Mouse (Mus musculus): ENCODE results near the gene Il27ra. TPM values are rescaled to one million over a fixed set of nuclear protein-coding genes. Genes with fewer than 3 reads are reported as not detected.

Il27ra gene
- polyA plus RNA-seq, 1 experiment from 2014 or later = 0.87 TPM

DNA sequence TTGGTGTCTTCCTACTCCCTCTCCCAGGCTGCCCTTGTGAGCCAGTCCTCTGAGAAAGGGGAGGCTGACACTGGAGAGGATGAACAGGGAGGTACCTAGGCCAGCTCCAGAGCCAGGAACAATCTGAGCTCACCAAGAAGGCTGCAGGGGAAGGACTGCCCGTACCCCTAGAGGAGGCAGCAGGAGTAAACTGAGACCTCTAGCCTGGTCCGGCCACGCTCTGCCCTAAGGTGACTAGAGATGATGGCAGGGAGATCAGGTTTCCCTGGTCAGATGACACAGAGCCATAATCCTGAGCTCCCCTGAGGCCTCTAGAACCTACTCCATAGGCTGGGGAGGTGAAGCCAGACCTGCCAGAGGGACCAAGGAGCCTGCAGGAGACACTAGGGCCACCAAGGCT is 34.5 kb upstream of the Il27ra start:
- ATAC-seq (ENCODE audit: low read depth) = no peak
- no peak overlapping the region for H3K9ac ChIP-seq (ENCODE audit: low read depth, low read length)
- no peak overlapping the region for H3K4me2 ChIP-seq (ENCODE audit: low read depth, low read length)
- H3K27me3 ChIP-seq (ENCODE audit: control insufficient read depth, insufficient read depth, low read depth, low read length) = no peaks in the 10 kb centered on the region
- H3K9me3 ChIP-seq (replicated peaks; ENCODE audit: control insufficient read depth, low read length) = no peaks in the 10 kb centered on the region
- peaks cover 2% of the 10 kb centered on the region; the same call in 1 of the 2 replicates for H3K36me3 ChIP-seq (ENCODE audit: control insufficient read depth, insufficient read depth)
- H3K27ac ChIP-seq (ENCODE audit: low read length) = no peak overlapping the region
- H3K4me3 ChIP-seq (ENCODE audit: low read depth, low read length) = no peak overlapping the region
- H3K4me1 ChIP-seq (ENCODE audit: control insufficient read depth, low read depth, low read length) = no peaks in the 10 kb centered on the region; the same call in 1 of the 2 replicates
- WGBS (ENCODE audit: insufficient replicate concordance) = 82% methylated on average over 3 of the region's 3 CpGs

DNA sequence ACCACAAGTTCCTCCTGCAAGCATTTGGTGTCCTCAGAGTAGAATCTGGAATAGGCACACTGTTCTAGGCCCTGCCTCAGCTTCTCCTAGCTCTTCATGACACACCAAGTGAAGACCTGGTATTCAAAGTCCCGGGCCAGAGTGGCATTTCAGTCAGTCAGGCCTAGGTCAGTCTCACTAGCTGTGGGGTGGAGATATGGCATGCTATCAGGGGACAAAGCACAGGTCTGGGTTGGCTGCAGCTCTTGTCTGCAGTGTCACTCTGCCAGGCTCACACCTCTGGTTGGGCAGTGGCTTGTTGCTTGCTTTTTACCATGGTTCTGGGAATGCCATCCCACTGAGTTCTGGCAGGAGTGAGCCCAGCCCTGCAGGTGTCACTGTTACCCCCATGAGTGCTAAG is 34.0 kb upstream of the Il27ra start:
- no peak for ATAC-seq (ENCODE audit: low read depth)
- 58% methylated on average over 1 of the region's 1 CpGs for WGBS (ENCODE audit: insufficient replicate concordance)
- Histone ChIP-seq H3K4me1 (ENCODE audit: control insufficient read depth, low read depth, low read length) (no peaks in the 10 kb centered on the region; the same call in 1 of the 2 replicates), H3K27ac (ENCODE audit: low read length) (no peak overlapping the region), H3K9me3 (replicated peaks; ENCODE audit: control insufficient read depth, low read length) (no peaks in the 10 kb centered on the region), H3K27me3 (ENCODE audit: control insufficient read depth, insufficient read depth, low read depth, low read length) (no peaks in the 10 kb centered on the region), H3K36me3 (ENCODE audit: control insufficient read depth, insufficient read depth) (peaks cover 2% of the 10 kb centered on the region; the same call in 1 of the 2 replicates), H3K4me3 (ENCODE audit: low read depth, low read length) (no peak overlapping the region), H3K4me2 (ENCODE audit: low read depth, low read length) (no peak overlapping the region), H3K9ac (ENCODE audit: low read depth, low read length) (no peak overlapping the region)

DNA sequence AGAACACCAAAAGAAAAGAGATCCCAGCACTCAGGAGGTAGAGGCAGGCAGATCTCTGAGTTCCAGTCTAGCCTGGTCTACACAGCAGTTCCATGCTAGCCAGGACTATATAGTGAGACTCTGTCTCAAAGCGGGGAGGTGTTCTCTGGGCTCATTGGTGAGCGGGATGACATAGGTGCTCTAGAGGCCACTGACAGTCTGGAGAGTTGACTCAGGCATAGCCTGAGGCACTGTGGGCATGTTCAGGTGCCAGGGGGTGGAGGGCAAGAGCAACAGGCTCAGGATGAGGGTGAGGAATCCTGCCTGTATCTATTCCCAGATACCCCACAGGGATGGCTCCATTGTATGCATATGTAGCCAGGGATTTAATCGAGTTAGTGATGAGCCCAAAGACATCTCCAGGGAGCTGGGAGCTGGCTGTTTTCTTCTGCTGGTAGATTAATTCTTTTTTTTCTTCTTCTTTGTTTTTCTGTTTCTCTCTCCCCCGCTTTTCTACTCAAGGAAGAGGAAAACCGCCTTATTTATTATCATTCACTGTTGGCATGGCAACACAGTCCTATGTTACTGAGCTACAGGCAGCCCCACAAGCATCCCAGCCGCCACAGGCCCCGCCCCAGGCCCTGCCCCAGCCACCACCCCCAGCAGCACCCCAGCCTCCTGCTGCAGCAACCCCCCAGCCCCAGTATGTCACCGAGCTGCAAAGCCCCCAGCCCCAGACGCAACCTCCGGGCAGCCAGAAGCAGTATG is 31.0 kb upstream of the Il27ra start:
- no peaks in the 10 kb centered on the region; the same call in 1 of the 2 replicates for H3K36me3 ChIP-seq (ENCODE audit: control insufficient read depth, insufficient read depth)
- whole genome bisulfite sequencing (ENCODE audit: insufficient replicate concordance) = 62% methylated on average over 10 of the region's 10 CpGs

DNA sequence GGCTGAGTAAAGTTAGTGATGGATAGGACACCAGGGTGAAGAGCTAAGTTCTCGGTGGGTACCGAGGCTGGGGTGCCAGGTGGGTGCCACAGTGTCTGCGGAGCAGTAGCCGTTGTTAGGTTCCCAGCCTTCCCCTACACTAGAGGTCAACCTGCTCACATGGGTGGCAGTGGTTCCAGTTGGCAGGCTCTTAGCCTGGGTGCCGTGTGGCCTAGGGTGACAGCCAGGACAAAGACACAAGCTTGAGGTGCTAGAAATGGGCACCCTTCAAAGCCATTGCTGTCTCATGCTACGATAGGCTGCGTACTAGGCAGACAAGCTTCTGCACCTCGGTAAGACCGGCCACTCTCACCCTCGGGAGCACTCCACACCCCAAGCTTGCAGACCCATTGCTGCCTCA is 29.9 kb upstream of the Il27ra start:
- Histone ChIP-seq H3K36me3 (ENCODE audit: control insufficient read depth, insufficient read depth) (no peaks in the 10 kb centered on the region; the same call in 1 of the 2 replicates), H3K27ac (ENCODE audit: low read length) (no peak overlapping the region), H3K9me3 (replicated peaks; ENCODE audit: control insufficient read depth, low read length) (no peaks in the 10 kb centered on the region), H3K4me1 (ENCODE audit: control insufficient read depth, low read depth, low read length) (peaks cover 23% of the 10 kb centered on the region), H3K9ac (ENCODE audit: low read depth, low read length) (no peak overlapping the region), H3K27me3 (ENCODE audit: control insufficient read depth, insufficient read depth, low read depth, low read length) (no peaks in the 10 kb centered on the region), H3K4me2 (ENCODE audit: low read depth, low read length) (no peak overlapping the region), H3K4me3 (ENCODE audit: low read depth, low read length) (no peak overlapping the region)
- no peak for ATAC-seq (ENCODE audit: low read depth)
- WGBS (ENCODE audit: insufficient replicate concordance) = 78% methylated on average over 10 of the region's 10 CpGs

More for the DNA sequence above, 31.0 kb upstream of the Il27ra start:
- H3K4me2 ChIP-seq (ENCODE audit: low read depth, low read length) = no peak overlapping the region
- H3K9ac ChIP-seq (ENCODE audit: low read depth, low read length) = no peak overlapping the region
- H3K9me3 ChIP-seq (replicated peaks; ENCODE audit: control insufficient read depth, low read length) = no peaks in the 10 kb centered on the region
- peaks cover 12% of the 10 kb centered on the region for H3K4me1 ChIP-seq (ENCODE audit: control insufficient read depth, low read depth, low read length)
- no peak overlapping the region for H3K27ac ChIP-seq (ENCODE audit: low read length)
- ATAC-seq (ENCODE audit: low read depth) = no peak
- no peaks in the 10 kb centered on the region for H3K27me3 ChIP-seq (ENCODE audit: control insufficient read depth, insufficient read depth, low read depth, low read length)
- H3K4me3 ChIP-seq (ENCODE audit: low read depth, low read length) = no peak overlapping the region

DNA sequence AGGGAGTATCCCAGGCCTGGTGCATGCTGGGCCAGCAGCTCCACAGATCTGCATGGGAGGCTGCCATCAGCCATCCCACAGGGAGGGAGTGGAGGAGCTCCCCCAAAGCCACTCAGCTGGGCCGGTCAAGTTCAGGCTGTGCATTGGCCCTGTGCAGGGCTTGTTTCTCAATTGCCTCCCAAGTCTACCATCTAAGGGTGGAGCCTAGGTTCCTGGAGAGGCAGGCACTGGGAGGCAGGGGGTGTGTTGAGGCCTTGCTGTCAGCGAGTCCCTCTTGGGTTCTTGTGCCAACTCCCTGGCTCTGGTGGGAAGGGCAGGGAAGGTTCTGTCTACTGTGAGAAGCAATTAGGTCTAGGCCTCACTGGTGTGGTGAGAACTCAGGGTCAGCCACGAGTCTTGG is 29.5 kb upstream of the Il27ra start:
- Histone ChIP-seq H3K27ac (ENCODE audit: low read length) (no peak overlapping the region), H3K4me2 (ENCODE audit: low read depth, low read length) (no peak overlapping the region), H3K36me3 (ENCODE audit: control insufficient read depth, insufficient read depth) (no peaks in the 10 kb centered on the region; the same call in 1 of the 2 replicates), H3K9me3 (replicated peaks; ENCODE audit: control insufficient read depth, low read length) (no peaks in the 10 kb centered on the region), H3K9ac (ENCODE audit: low read depth, low read length) (no peak overlapping the region), H3K4me1 (ENCODE audit: control insufficient read depth, low read depth, low read length) (peaks cover 23% of the 10 kb centered on the region), H3K4me3 (ENCODE audit: low read depth, low read length) (no peak overlapping the region), H3K27me3 (ENCODE audit: control insufficient read depth, insufficient read depth, low read depth, low read length) (no peaks in the 10 kb centered on the region)
- WGBS (ENCODE audit: insufficient replicate concordance) = 63% methylated on average over 3 of the region's 3 CpGs
- no peak for ATAC-seq (ENCODE audit: low read depth)

DNA sequence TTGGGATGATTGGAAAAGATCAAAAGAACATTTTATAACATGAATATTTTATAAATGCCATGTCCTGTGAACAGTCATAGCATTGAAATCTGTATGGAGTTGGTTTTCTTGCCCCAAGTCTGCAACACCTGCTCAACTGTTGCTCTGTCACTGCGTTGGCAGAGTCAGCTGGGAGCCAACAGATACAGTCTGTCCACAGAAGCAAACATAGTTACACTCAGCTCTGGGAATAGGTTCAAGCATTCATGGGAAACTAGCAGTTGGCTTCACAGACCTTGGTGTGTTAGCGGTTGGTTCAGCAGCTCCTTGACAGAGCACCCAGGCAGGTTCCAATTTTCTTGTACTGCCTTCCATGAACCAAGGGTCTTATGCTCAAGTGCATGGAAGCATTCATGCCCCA is 28.3 kb upstream of the Il27ra start:
- ATAC-seq (ENCODE audit: low read depth) = no peak
- no peak overlapping the region for H3K4me3 ChIP-seq (ENCODE audit: low read depth, low read length)
- no peaks in the 10 kb centered on the region for H3K9me3 ChIP-seq (replicated peaks; ENCODE audit: control insufficient read depth, low read length)
- H3K27ac ChIP-seq (ENCODE audit: low read length) = no peak overlapping the region
- no peaks in the 10 kb centered on the region for H3K36me3 ChIP-seq (ENCODE audit: control insufficient read depth, insufficient read depth)
- no peak overlapping the region for H3K4me2 ChIP-seq (ENCODE audit: low read depth, low read length)
- no peak overlapping the region for H3K9ac ChIP-seq (ENCODE audit: low read depth, low read length)
- peaks cover 23% of the 10 kb centered on the region for H3K4me1 ChIP-seq (ENCODE audit: control insufficient read depth, low read depth, low read length)
- WGBS (ENCODE audit: insufficient replicate concordance) = 70% methylated on average over 2 of the region's 2 CpGs
- H3K27me3 ChIP-seq (ENCODE audit: control insufficient read depth, insufficient read depth, low read depth, low read length) = no peaks in the 10 kb centered on the region

DNA sequence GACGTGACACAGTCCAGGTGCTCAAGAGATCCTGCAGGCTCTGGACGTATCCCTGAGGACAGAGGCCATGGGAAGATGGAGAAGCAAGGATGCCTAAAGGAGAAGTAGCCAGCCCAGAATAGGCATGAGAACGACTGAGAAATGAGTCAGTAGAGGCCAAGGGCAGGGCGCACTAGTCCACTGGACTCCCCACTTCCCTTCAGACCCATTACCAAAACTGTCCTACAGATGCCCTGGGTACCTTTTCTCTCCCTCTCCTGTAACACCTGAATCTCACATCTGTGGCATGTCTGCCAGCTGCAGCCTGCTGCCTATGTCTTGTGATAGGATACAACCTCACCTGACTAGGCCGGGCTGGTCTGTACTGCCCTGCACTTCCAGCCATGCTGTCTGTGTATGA is 27.9 kb upstream of the Il27ra start:
- ATAC-seq (ENCODE audit: low read depth) = no peak
- Histone ChIP-seq H3K9me3 (replicated peaks; ENCODE audit: control insufficient read depth, low read length) (no peaks in the 10 kb centered on the region), H3K27ac (ENCODE audit: low read length) (no peak overlapping the region), H3K36me3 (ENCODE audit: control insufficient read depth, insufficient read depth) (no peaks in the 10 kb centered on the region), H3K27me3 (ENCODE audit: control insufficient read depth, insufficient read depth, low read depth, low read length) (no peaks in the 10 kb centered on the region), H3K9ac (ENCODE audit: low read depth, low read length) (no peak overlapping the region), H3K4me3 (ENCODE audit: low read depth, low read length) (no peak overlapping the region), H3K4me1 (ENCODE audit: control insufficient read depth, low read depth, low read length) (peaks cover 27% of the 10 kb centered on the region), H3K4me2 (ENCODE audit: low read depth, low read length) (no peak overlapping the region)
- WGBS (ENCODE audit: insufficient replicate concordance) = 58% methylated on average over 5 of the region's 5 CpGs

DNA sequence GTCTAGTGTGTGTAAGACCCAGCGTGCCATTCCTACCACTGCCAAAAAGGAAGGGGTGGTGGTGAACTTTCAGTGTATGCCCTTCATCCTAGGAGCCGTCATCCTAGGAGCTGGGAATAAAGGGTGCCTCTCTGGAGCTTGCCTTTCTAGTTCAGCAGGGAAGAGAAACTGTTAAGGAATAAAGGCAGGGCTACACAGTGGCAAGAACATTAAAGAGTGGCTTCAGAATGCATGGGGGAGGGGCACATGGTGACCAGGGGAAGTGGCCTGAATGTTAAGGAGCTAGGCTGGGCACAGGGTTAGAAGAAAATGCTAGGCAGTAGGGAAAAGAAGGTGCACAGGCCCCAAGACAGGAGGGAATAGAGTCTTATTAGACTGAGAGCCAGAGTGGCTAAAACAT is 27.4 kb upstream of the Il27ra start:
- H3K4me1 ChIP-seq (ENCODE audit: control insufficient read depth, low read depth, low read length) = peaks cover 28% of the 10 kb centered on the region
- ATAC-seq (ENCODE audit: low read depth) = no peak
- WGBS (ENCODE audit: insufficient replicate concordance) = 74% methylated on average over 2 of the region's 2 CpGs

DNA sequence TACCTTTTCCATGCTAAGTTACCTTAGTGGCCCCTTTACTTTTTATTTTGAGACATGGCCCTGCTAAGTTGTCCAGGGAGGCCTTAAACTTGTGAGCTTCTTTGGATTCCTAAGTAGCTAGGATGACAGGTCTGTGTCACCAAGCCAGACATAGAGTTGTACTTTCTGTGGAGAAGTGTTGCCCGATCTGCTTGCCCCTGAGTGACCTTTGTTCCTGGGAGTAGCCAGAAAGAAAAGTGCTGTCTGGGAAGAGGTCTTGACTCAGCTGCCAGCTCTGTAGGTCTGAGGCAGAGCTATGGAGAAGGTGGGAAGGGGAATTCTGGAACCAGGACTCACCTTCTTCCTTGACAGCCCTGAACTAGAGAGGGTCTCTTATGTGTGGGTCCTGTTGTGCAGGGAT is 26.8 kb upstream of the Il27ra start:
- 44% methylated on average over 1 of the region's 1 CpGs for WGBS (ENCODE audit: insufficient replicate concordance)
- Histone ChIP-seq H3K4me3 (ENCODE audit: low read depth, low read length) (no peak overlapping the region), H3K9ac (ENCODE audit: low read depth, low read length) (no peak overlapping the region), H3K27ac (ENCODE audit: low read length) (no peak overlapping the region), H3K4me1 (ENCODE audit: control insufficient read depth, low read depth, low read length) (peaks cover 28% of the 10 kb centered on the region), H3K27me3 (ENCODE audit: control insufficient read depth, insufficient read depth, low read depth, low read length) (no peaks in the 10 kb centered on the region), H3K36me3 (ENCODE audit: control insufficient read depth, insufficient read depth) (no peaks in the 10 kb centered on the region), H3K4me2 (ENCODE audit: low read depth, low read length) (no peak overlapping the region), H3K9me3 (replicated peaks; ENCODE audit: control insufficient read depth, low read length) (no peaks in the 10 kb centered on the region)
- ATAC-seq (ENCODE audit: low read depth) = no peak

More for the DNA sequence above, 27.4 kb upstream of the Il27ra start:
- no peak overlapping the region for H3K4me2 ChIP-seq (ENCODE audit: low read depth, low read length)
- H3K4me3 ChIP-seq (ENCODE audit: low read depth, low read length) = no peak overlapping the region
- H3K27ac ChIP-seq (ENCODE audit: low read length) = no peak overlapping the region
- no peak overlapping the region for H3K9ac ChIP-seq (ENCODE audit: low read depth, low read length)
- no peaks in the 10 kb centered on the region for H3K27me3 ChIP-seq (ENCODE audit: control insufficient read depth, insufficient read depth, low read depth, low read length)
- H3K36me3 ChIP-seq (ENCODE audit: control insufficient read depth, insufficient read depth) = no peaks in the 10 kb centered on the region
- no peaks in the 10 kb centered on the region for H3K9me3 ChIP-seq (replicated peaks; ENCODE audit: control insufficient read depth, low read length)
